Mouse (Mus musculus): ENCODE data around the gene Sec31a. TPM values are rescaled to one million over a fixed set of nuclear protein-coding genes. Genes with fewer than 3 reads are reported as not detected.

Sec31a gene
- polyA plus RNA-seq, 1 experiment from 2014 or later, result 139 TPM

- 94% methylated on average over 4 of the region's 4 CpGs for WGBS
- Histone ChIP-seq H3K4me3 (ENCODE audit: control insufficient read depth in 1 of 2, insufficient read depth in 1 of 2, low read depth in 1 of 2, low read length in 2 of 2) (no peak overlapping the region), H3K27ac (replicated peaks in 1 of 2; ENCODE audit: control insufficient read depth in 1 of 2, insufficient read depth in 1 of 2, low read depth in 2 of 2, low read length in 2 of 2) (no peak overlapping the region), H3K9me3 (ENCODE audit: control insufficient read depth, low read length) (no peaks in the 10 kb centered on the region), H3K9ac (ENCODE audit: low read length) (no peak overlapping the region), H3K4me1 (ENCODE audit: control insufficient read depth in 2 of 2, insufficient read depth in 2 of 2, low read length in 2 of 2) (no peaks in the 10 kb centered on the region), H3K4me2 (ENCODE audit: low read length) (no peak overlapping the region), H3K27me3 (ENCODE audit: control insufficient read depth, insufficient read depth, low read length) (no peaks in the 10 kb centered on the region), H3K36me3 (ENCODE audit: control insufficient read depth, insufficient read depth, low read length) (0 out of 2 replicates have a peak, but pooled peaks cover 14% of the 10 kb centered on the region)
- no peak for ATAC-seq (ENCODE audit: insufficient number of reproducible peaks, insufficient read depth, low FRiP score, low read depth)
These were observed 21.1 kb upstream of the Sec31a start for GRCm38 (mm10) chr5:100437086-100437485.

- ATAC-seq (ENCODE audit: insufficient number of reproducible peaks, insufficient read depth, low FRiP score, low read depth), result no peak
- Histone ChIP-seq H3K27me3 (ENCODE audit: control insufficient read depth, insufficient read depth, low read length) (no peaks in the 10 kb centered on the region), H3K27ac (replicated peaks in 1 of 2; ENCODE audit: control insufficient read depth in 1 of 2, insufficient read depth in 1 of 2, low read depth in 2 of 2, low read length in 2 of 2) (no peak overlapping the region), H3K9ac (ENCODE audit: low read length) (no peak overlapping the region), H3K36me3 (ENCODE audit: control insufficient read depth, insufficient read depth, low read length) (peaks cover 23% of the 10 kb centered on the region), H3K4me3 (ENCODE audit: control insufficient read depth in 1 of 2, insufficient read depth in 1 of 2, low read depth in 1 of 2, low read length in 2 of 2) (no peak overlapping the region), H3K9me3 (ENCODE audit: control insufficient read depth, low read length) (no peaks in the 10 kb centered on the region), H3K4me1 (ENCODE audit: control insufficient read depth in 2 of 2, insufficient read depth in 2 of 2, low read length in 2 of 2) (peaks cover 4 to 31% of the 10 kb centered on the region in 2 experiments), H3K4me2 (ENCODE audit: low read length) (peak overlapping the region; percentile 86; the same call in 1 of the 2 replicates)
- 78% methylated on average over 2 of the region's 2 CpGs for WGBS
These were observed 14.9 kb upstream of the Sec31a start for GRCm38 (mm10) chr5:100430966-100431365.

- 4% methylated on average over 11 of the region's 11 CpGs for WGBS
- peaks cover 32% of the 10 kb centered on the region for H3K36me3 ChIP-seq (ENCODE audit: control insufficient read depth, insufficient read depth, low read length)
These were observed 14.0 kb upstream of the Sec31a start for GRCm38 (mm10) chr5:100430076-100430390.

GRCm38 (mm10) chr5:100429344-100430075 lies 13.5 kb upstream of the Sec31a start:
- Histone ChIP-seq H3K4me1 (ENCODE audit: control insufficient read depth in 2 of 2, insufficient read depth in 2 of 2, low read length in 2 of 2) (peaks cover 4 to 34% of the 10 kb centered on the region in 2 experiments), H3K4me3 (ENCODE audit: control insufficient read depth in 1 of 2, insufficient read depth in 1 of 2, low read depth in 1 of 2, low read length in 2 of 2) (peak overlapping the region; percentile 76 to 83), H3K9me3 (ENCODE audit: control insufficient read depth, low read length) (no peaks in the 10 kb centered on the region), H3K36me3 (ENCODE audit: control insufficient read depth, insufficient read depth, low read length) (peaks cover 37% of the 10 kb centered on the region), H3K4me2 (ENCODE audit: low read length) (peak overlapping the region; percentile 86), H3K27me3 (ENCODE audit: control insufficient read depth, insufficient read depth, low read length) (no peaks in the 10 kb centered on the region), H3K27ac (replicated peaks in 1 of 2; ENCODE audit: control insufficient read depth in 1 of 2, insufficient read depth in 1 of 2, low read depth in 2 of 2, low read length in 2 of 2) (peak overlapping the region; percentile 84 to 90), H3K9ac (ENCODE audit: low read length) (peak overlapping the region; percentile 91)
- 1% methylated on average over 53 of the region's 53 CpGs for WGBS
- peak; percentile 99 for ATAC-seq (ENCODE audit: insufficient number of reproducible peaks, insufficient read depth, low FRiP score, low read depth)

More at GRCm38 (mm10) chr5:100430076-100430390, 14.0 kb upstream of the Sec31a start:
- H3K4me1 ChIP-seq (ENCODE audit: control insufficient read depth in 2 of 2, insufficient read depth in 2 of 2, low read length in 2 of 2), result peaks cover 4 to 31% of the 10 kb centered on the region in 2 experiments
- no peaks in the 10 kb centered on the region for H3K27me3 ChIP-seq (ENCODE audit: control insufficient read depth, insufficient read depth, low read length)
- no peak for ATAC-seq (ENCODE audit: insufficient number of reproducible peaks, insufficient read depth, low FRiP score, low read depth)
- peak overlapping the region; percentile 86 for H3K4me2 ChIP-seq (ENCODE audit: low read length)
- peak overlapping the region; percentile 76 to 83 for H3K4me3 ChIP-seq (ENCODE audit: control insufficient read depth in 1 of 2, insufficient read depth in 1 of 2, low read depth in 1 of 2, low read length in 2 of 2)
- H3K27ac ChIP-seq (replicated peaks in 1 of 2; ENCODE audit: control insufficient read depth in 1 of 2, insufficient read depth in 1 of 2, low read depth in 2 of 2, low read length in 2 of 2), result peak overlapping the region; percentile 84 to 90
- H3K9ac ChIP-seq (ENCODE audit: low read length), result peak overlapping the region; percentile 91
- no peaks in the 10 kb centered on the region for H3K9me3 ChIP-seq (ENCODE audit: control insufficient read depth, low read length)

- peak overlapping the region; percentile 86 for H3K4me2 ChIP-seq (ENCODE audit: low read length)
- peaks cover 44% of the 10 kb centered on the region for H3K36me3 ChIP-seq (ENCODE audit: control insufficient read depth, insufficient read depth, low read length)
- H3K9ac ChIP-seq (ENCODE audit: low read length), result peak overlapping the region; percentile 90
- peak; percentile 35 for ATAC-seq (ENCODE audit: insufficient number of reproducible peaks, insufficient read depth, low FRiP score, low read depth)
- peak overlapping the region; percentile 61 to 83 for H3K4me3 ChIP-seq (ENCODE audit: control insufficient read depth in 1 of 2, insufficient read depth in 1 of 2, low read depth in 1 of 2, low read length in 2 of 2)
- H3K27ac ChIP-seq (replicated peaks in 1 of 2; ENCODE audit: control insufficient read depth in 1 of 2, insufficient read depth in 1 of 2, low read depth in 2 of 2, low read length in 2 of 2), result peak overlapping the region; percentile 79 to 90
- H3K9me3 ChIP-seq (ENCODE audit: control insufficient read depth, low read length), result no peaks in the 10 kb centered on the region
- WGBS, result under 1% methylated on average over 20 of the region's 20 CpGs
- H3K4me1 ChIP-seq (ENCODE audit: control insufficient read depth in 2 of 2, insufficient read depth in 2 of 2, low read length in 2 of 2), result peaks cover 6 to 40% of the 10 kb centered on the region in 2 experiments
- no peaks in the 10 kb centered on the region for H3K27me3 ChIP-seq (ENCODE audit: control insufficient read depth, insufficient read depth, low read length)
These were observed 12.8 kb upstream of the Sec31a start for GRCm38 (mm10) chr5:100428734-100429343.

GRCm38 (mm10) chr5:100428031-100428733 lies 12.1 kb upstream of the Sec31a start:
- peaks cover 9 to 44% of the 10 kb centered on the region in 2 experiments for H3K4me1 ChIP-seq (ENCODE audit: control insufficient read depth in 2 of 2, insufficient read depth in 2 of 2, low read length in 2 of 2)
- H3K4me3 ChIP-seq (ENCODE audit: control insufficient read depth in 1 of 2, insufficient read depth in 1 of 2, low read depth in 1 of 2, low read length in 2 of 2), result peak overlapping the region; percentile 41 to 83
- peak overlapping the region; percentile 26 to 41; a peak in 1 of 4 replicates for H3K27ac ChIP-seq (replicated peaks in 1 of 2; ENCODE audit: control insufficient read depth in 1 of 2, insufficient read depth in 1 of 2, low read depth in 2 of 2, low read length in 2 of 2)
- H3K27me3 ChIP-seq (ENCODE audit: control insufficient read depth, insufficient read depth, low read length), result no peaks in the 10 kb centered on the region
- H3K36me3 ChIP-seq (ENCODE audit: control insufficient read depth, insufficient read depth, low read length), result peaks cover 51% of the 10 kb centered on the region
- H3K4me2 ChIP-seq (ENCODE audit: low read length), result peak overlapping the region; percentile 86
- ATAC-seq (ENCODE audit: insufficient number of reproducible peaks, insufficient read depth, low FRiP score, low read depth), result no peak
- WGBS, result 4% methylated on average over 5 of the region's 5 CpGs
- peak overlapping the region; percentile 90 for H3K9ac ChIP-seq (ENCODE audit: low read length)
- H3K9me3 ChIP-seq (ENCODE audit: control insufficient read depth, low read length), result no peaks in the 10 kb centered on the region

GRCm38 (mm10) chr5:100427276-100427675 lies 11.2 kb upstream of the Sec31a start:
- Histone ChIP-seq H3K27ac (replicated peaks in 1 of 2; ENCODE audit: control insufficient read depth in 1 of 2, insufficient read depth in 1 of 2, low read depth in 2 of 2, low read length in 2 of 2) (no peak overlapping the region), H3K9me3 (ENCODE audit: control insufficient read depth, low read length) (no peaks in the 10 kb centered on the region), H3K4me2 (ENCODE audit: low read length) (peak overlapping the region; percentile 86), H3K4me1 (ENCODE audit: control insufficient read depth in 2 of 2, insufficient read depth in 2 of 2, low read length in 2 of 2) (peaks cover 9 to 52% of the 10 kb centered on the region in 2 experiments), H3K27me3 (ENCODE audit: control insufficient read depth, insufficient read depth, low read length) (no peaks in the 10 kb centered on the region), H3K4me3 (ENCODE audit: control insufficient read depth in 1 of 2, insufficient read depth in 1 of 2, low read depth in 1 of 2, low read length in 2 of 2) (peak overlapping the region; percentile 32 to 83), H3K9ac (ENCODE audit: low read length) (peak overlapping the region; percentile 90), H3K36me3 (ENCODE audit: control insufficient read depth, insufficient read depth, low read length) (peaks cover 60% of the 10 kb centered on the region)
- 66% methylated on average over 9 of the region's 9 CpGs for WGBS
- no peak for ATAC-seq (ENCODE audit: insufficient number of reproducible peaks, insufficient read depth, low FRiP score, low read depth)

All from heart, embryonic 14.5 days (tissue).